Mouse (Mus musculus) limb, embryonic 13.5 days (tissue): ENCODE results near the gene Mfsd4a. TPM values are rescaled to one million over a fixed set of nuclear protein-coding genes. Genes with fewer than 3 reads are reported as not detected.

Experiments used
- ATAC-seq: fragments of 200-750 bp; cut with Nextera tagmentation; 2 replicates; pipeline ENCODE4 v1.8.0; 2017; ENCODE audit warnings: low read depth, moderate number of reproducible peaks, moderate TSS enrichment; ENCODE audit not compliant: low FRiP score
- H3K27ac ChIP-seq: fragments of 300-500 bp; sonication (generic); 2 replicates; pipeline ENCODE4 v1.5.1; 2015; ENCODE audit warnings: inconsistent platforms, mild to moderate bottlenecking, moderate library complexity
- H3K27me3 ChIP-seq: fragments of 300-500 bp; sonication (generic); 2 replicates; pipeline ENCODE4 v1.6.1; 2015; ENCODE audit warnings: mild to moderate bottlenecking, inconsistent platforms
- H3K36me3 ChIP-seq: fragments of 300-500 bp; sonication (generic); 2 replicates; pipeline ENCODE4 v1.6.1; 2015; ENCODE audit warnings: inconsistent platforms, mild to moderate bottlenecking, moderate library complexity
- H3K4me1 ChIP-seq: fragments of 300-500 bp; sonication (generic); 2 replicates; pipeline ENCODE4 v1.6.1; 2015; ENCODE audit warnings: inconsistent platforms
- H3K4me2 ChIP-seq: fragments of 300-500 bp; sonication (generic); replicated peaks from 2 replicates; pipeline ENCODE4 v1.6.1; 2015; ENCODE audit warnings: inconsistent platforms, mild to moderate bottlenecking, moderate library complexity
- H3K4me3 ChIP-seq: fragments of 300-500 bp; sonication (generic); 2 replicates; pipeline ENCODE4 v1.5.1; 2015; ENCODE audit warnings: moderate library complexity, mild to moderate bottlenecking, inconsistent platforms
- H3K9ac ChIP-seq: fragments of 300-500 bp; sonication (generic); 2 replicates; pipeline ENCODE4 v1.6.1; 2015; ENCODE audit warnings: mild to moderate bottlenecking, inconsistent platforms
- H3K9me3 ChIP-seq: fragments of 300-500 bp; sonication (generic); 2 replicates; pipeline ENCODE4 v1.6.1; 2016; ENCODE audit warnings: inconsistent platforms
- WGBS: fragments of 180-500 bp; shearing (Covaris S2); methylation state at CpG from one replicate; pipeline ENCODE4 v1.1.7; 2015; 5-methylcytosine and 5-hydroxymethylcytosine counted together
- polyA plus RNA-seq: library from polyadenylated mRNA; unstranded; fragments of >200 nt; fragmentation: Nextera tagmentation; extraction: Ambion mirVana; gene quantifications from 2 replicates; pipeline ENCODE4 v1.2.1, GENCODE M21; 2015

The Mfsd4a gene
- polyA plus RNA-seq, 1 experiment from 2014 or later: 11.0 TPM

- H3K4me3 ChIP-seq: no peak overlapping the region
- no peaks in the 10 kb centered on the region for H3K9me3 ChIP-seq
- ATAC-seq: no peak
- H3K27ac ChIP-seq: no peak overlapping the region
- no peak overlapping the region for H3K4me2 ChIP-seq
- H3K27me3 ChIP-seq: 0 out of 2 replicates have a peak, but pooled peaks cover 3% of the 10 kb centered on the region
- H3K36me3 ChIP-seq: no peaks in the 10 kb centered on the region
- H3K4me1 ChIP-seq: peaks cover 35% of the 10 kb centered on the region
- H3K9ac ChIP-seq: no peak overlapping the region
- WGBS: 80% methylated on average over 6 of the region's 6 CpGs
Measured at GRCm38 (mm10) chr1:131973991-131974390, 93.9 kb downstream of the Mfsd4a start.

Other genes starting within 250 kb of the Mfsd4a start
- gene Slc41a1, start 240.6 kb downstream of the Mfsd4a start, polyA plus RNA-seq: 15.2 and 17.0 TPM in 2 replicates
- 20.9 and 21.9 TPM in 2 replicates for gene Rab29, start 200.8 kb downstream of the Mfsd4a start, polyA plus RNA-seq
- gene Nucks1, start 157.5 kb downstream of the Mfsd4a start, polyA plus RNA-seq: 94.5 and 94.6 TPM in 2 replicates
- gene Slc45a3, start 105.1 kb downstream of the Mfsd4a start, polyA plus RNA-seq: 3.7 and 4.0 TPM in 2 replicates
- 18.0 and 20.2 TPM in 2 replicates for gene Elk4, start 60.5 kb downstream of the Mfsd4a start, polyA plus RNA-seq
- gene Cdk18, start 71.6 kb upstream of the Mfsd4a start, polyA plus RNA-seq: 2.7 and 3.6 TPM in 2 replicates
- gene Lemd1, start 123.4 kb upstream of the Mfsd4a start, polyA plus RNA-seq: 0.69 and 1.1 TPM in 2 replicates
- gene AC124108.1, start 123.4 kb upstream of the Mfsd4a start, polyA plus RNA-seq: 0.19 and 0.43 TPM in 2 replicates
- gene Gm10188, start 161.7 kb upstream of the Mfsd4a start, polyA plus RNA-seq: not detected in 2 replicates
- 0.09 and 0.11 TPM in 2 replicates for gene Klhdc8a, start 230.6 kb upstream of the Mfsd4a start, polyA plus RNA-seq
- gene Nuak2, start 248.1 kb upstream of the Mfsd4a start, polyA plus RNA-seq: 1.2 and 1.4 TPM in 2 replicates